Mouse (Mus musculus) liver, postnatal 0 days (tissue): Measurements from ENCODE around the gene Grb14.

Source experiments
- CTCF ChIP-seq: sonication (generic); IDR thresholded peaks from 2 replicates; pipeline ENCODE4 v1.5.1; 2016; ENCODE audit warnings: antibody characterized with exemption, low read depth
- EP300 ChIP-seq: IDR thresholded peaks from 2 replicates; pipeline ENCODE4 v1.6.1; 2016; ENCODE audit warnings: antibody characterized with exemption, low read depth, mild to moderate bottlenecking

GRCm38 (mm10) chr2:64966893-64967444 is 57.8 kb downstream of the Grb14 start:
- TF ChIP-seq CTCF (no peak), EP300 (no peak)
